Mouse (Mus musculus) kidney, adult 11 months (tissue): ENCODE data around the gene 4930432K21Rik.
A peak's percentile ranks its signal among the peaks of the same experiment; 100 is the strongest.

Source experiments
- DNase-seq: peaks from one replicate; pipeline ENCODE4 v3.0.0; 2022

The 4930432K21Rik gene

GRCm38 (mm10) chr8:84147769-84148530 lies at the start of gene 4930432K21Rik, which contains the start of gene Cc2d1a:
Gene 4930432K21Rik (plus strand): TSS chr8:84148025.
Gene Cc2d1a (minus strand): TSS chr8:84147936.
- peak; percentile 96 for DNase-seq

DNA sequence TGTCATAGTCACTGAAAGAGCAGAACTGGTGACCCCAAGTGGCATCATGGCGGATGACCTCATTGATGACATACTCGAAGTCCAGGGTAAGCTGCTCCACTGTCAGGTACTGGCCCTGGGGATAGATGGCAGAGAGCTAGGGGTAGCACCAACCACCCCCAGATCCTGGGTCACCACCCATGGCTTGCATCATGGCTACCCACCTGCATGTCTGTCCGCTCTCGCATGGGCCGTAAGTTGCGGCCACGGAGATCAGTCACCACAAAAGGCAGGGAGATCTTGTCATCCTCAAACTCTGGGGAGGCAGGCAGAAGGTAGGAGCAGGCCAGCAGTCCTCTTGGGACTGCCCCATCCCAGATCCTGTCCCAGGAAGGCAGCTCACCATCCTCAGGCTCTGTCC lies 49.4 kb upstream of the 4930432K21Rik start:
- no peak for DNase-seq

DNA sequence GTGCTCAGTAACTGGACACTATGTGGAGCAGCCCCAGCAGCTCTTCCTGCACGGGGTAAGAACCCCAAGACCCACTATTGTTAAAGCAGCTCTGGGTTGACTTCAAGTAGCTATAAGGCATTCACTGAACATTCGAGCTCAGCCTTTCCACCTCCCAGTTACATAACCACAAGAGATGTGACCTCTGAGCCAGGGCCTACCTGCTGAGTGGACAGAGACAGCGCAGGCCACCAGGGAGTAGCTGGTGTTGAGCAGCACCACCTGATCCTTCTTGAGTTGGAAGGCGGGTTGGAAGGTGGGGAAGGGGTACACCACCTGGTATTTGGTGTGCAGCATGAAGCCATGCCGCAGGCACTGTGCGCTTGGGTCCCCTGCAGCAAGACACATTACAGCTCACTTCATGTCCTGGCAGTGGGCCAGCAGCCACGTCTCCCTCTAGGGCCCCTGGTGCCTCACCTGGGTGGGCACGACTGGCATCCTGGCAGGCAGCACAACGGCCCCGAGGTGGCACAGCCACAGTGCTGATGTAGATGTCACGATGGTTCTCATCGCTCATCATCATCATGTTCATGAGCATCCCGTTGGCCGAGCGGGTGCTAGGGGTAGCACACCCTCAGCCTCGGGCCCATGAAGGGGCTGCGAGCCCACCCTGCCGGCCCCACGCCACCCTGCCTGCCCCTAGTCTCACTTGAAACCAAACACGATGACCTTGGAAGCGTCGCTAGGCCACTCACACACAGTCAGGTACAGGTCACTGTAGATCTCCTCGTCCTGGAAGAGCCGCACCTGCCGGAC lies 46.2 kb upstream of the 4930432K21Rik start:
- peak; percentile 66 for DNase-seq

DNA sequence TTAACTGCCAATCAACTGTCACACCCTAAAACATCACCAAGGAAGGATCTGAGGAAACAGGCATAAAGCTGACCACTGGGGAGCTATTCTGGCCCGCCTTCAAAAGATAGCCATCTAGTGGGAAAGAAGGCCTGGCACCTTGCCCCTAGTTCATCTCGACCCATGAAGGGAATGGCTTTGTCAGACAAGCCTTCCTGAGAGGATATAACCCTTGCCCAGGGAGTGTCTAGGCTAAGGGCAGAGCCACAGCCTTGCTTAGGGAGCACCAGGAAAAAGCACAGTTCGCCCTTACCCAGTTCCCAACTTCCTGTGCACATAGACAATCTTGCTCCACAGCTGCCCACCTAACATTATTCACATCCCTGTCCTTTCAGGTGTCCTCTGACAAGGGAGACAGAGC lies 44.2 kb upstream of the 4930432K21Rik start:
- peak; percentile 72 for DNase-seq

GRCm38 (mm10) chr8:84104221-84104620 lies 43.6 kb upstream of the 4930432K21Rik start:
- DNase-seq: peak; percentile 61

DNA sequence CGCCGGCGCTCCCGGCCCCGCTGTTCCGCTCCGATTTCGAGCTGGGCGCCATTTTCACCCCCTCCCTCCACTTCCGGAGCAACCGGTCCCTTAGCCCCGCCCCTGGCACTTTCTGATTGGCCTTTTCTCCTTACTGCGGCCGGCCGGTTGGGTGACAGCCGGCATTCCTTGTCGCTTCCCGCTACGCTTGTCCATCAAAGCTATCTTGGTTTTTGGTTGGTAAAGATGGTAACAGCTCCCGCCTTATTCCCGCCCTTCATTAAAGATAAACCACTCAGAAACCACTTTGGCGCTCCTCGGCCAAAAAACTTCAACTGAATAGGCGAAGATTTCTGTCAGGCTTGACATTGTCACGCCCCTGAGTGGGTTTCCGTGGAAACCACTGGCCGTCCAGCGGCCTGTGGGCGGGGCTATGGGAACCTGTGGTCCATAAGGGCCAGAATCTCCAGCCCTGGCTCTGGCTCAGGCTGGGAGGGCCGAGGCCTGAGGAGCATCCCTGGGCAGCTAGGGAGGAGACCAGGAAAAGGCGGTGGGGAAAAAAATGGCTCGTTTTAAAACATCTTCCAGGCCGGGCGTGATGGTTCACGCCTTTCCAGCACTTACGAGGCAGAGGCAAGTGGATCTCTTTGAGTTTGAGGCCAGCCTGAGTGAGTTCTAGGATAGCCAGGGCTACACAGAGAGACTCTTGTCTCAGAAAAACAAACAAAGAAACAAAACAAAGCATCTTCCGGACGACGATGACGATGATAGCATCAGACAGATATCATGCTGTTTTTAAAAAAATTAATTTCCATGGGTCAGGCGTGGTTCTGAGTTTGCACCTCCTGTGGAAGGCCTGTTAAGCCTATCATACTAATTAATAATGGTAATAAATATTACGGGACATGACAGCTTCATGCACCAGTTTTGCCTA lies 42.9 kb upstream of the 4930432K21Rik start, which contains the start of gene Dcaf15:
Dcaf15 (minus strand) TSS at position 72 of the 913 bp plus-strand sequence.
- peak; percentile 99 for DNase-seq

- no peak for DNase-seq
Observed at GRCm38 (mm10) chr8:84105676-84106075, 42.1 kb upstream of the 4930432K21Rik start.

GRCm38 (mm10) chr8:84106216-84107040 lies 41.4 kb upstream of the 4930432K21Rik start:
- no peak for DNase-seq

DNA sequence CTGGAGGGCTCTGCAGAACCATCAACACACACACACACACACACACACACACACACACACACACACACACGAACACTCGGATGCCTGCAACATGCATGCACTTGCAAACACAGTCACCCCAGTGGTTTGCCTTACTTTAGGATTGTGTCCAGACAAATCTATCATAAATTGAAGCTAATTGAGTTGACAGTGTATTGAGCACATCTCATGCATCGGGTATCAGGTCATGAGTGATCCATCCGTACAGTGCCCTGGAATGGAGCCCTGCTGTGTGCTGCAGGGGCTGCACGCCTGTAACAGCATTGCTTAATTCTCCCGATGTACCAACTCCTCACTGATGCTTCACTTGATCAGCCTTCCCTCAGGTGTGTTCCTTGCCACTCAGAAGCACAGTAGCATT lies 32.2 kb upstream of the 4930432K21Rik start:
- DNase-seq: no peak

GRCm38 (mm10) chr8:84122151-84122550 lies 25.7 kb upstream of the 4930432K21Rik start:
- DNase-seq: no peak

DNA sequence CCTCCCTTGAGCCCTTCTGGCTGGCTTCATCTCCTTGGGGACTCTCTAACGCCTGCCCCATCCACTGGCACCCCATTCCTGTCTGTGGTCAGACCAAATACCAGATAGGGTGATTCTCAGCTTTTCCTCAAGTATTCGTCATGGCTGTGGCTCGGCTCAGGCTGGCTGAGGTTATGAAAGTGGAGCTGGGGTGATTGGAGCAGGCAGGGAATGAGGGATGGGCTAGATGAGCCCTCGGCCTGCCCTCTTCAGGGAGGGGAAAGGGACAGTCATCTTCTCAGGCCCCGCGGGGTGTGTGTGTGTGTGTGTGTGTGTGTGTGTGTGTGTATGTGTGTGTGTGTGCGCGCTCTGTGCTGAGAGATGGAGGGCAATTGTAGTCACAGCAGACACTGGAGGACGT lies 22.2 kb upstream of the 4930432K21Rik start, which contains the start of gene Podnl1:
Podnl1 (plus strand) TSS at position 334 of the 400 bp plus-strand sequence.
- DNase-seq: no peak

GRCm38 (mm10) chr8:84126742-84127141 lies 21.1 kb upstream of the 4930432K21Rik start:
- no peak for DNase-seq

DNA sequence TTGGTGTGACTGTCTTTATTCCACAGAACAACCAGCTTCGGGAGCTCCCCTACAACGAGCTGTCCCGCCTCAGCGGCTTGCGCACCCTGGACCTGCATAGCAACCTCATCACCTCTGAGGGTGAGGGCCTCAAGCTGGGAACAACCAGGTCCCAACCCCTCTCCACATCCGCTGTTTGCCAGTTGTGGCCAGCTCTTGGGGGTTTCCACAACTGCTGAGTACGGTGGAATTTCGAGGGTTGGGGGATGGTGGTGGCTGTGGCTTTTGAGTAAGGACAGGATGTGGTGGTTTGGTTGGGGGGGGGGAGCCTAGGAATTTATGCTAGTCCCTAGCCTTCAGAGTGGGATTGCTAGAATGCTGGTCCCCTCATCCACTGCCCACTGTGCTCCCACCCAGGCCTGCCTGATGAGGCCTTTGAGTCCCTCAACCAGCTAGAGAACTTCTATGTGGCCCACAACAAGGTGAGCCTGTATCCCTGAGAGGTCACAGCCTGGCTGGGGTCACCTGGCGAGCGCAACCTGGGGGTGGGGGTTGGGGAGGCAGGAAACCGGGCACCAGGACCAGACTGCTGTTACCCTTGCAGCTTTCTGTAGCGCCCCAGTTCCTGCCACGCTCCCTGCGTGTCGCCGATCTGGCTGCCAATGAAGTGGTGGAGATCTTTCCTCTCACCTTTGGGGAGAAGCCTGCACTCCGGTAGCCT lies 20.5 kb upstream of the 4930432K21Rik start:
- no peak for DNase-seq

DNA sequence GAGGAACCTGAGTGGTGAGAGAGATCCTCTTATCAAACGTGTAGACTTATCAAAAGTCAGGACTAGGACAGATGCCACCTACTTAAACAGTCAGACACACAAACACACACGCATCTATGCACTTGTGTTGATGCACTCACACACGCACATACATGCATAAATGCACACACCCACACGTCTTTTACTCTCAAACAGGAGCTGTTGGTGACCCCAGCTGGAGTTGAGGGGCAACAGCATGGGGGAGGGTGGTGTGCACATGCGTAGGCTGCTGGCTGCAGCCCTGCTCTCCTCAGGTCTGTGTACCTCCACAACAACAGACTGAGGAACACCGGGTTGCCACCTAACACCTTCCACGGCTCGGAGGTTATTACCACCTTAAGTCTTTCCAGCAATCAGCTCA lies 19.5 kb upstream of the 4930432K21Rik start:
- no peak for DNase-seq

DNA sequence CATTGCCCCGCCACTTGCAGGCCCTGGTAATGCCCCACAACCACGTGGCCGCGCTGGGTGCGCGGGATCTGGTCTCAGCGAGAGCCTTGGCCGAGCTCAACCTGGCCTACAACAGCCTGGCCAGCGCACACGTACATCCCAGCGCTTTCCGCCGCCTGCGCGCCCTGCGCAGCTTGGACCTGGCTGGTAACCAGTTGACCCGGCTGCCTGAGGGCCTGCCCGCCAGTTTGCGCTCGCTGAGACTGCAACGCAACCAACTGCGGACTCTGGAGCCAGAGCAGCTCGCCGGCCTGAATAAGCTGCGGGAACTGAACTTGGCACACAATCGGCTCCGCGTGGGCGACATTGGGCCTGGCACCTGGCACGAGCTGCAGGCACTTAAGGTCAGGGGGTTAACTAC lies 17.0 kb upstream of the 4930432K21Rik start:
- peak; percentile 64 for DNase-seq

DNA sequence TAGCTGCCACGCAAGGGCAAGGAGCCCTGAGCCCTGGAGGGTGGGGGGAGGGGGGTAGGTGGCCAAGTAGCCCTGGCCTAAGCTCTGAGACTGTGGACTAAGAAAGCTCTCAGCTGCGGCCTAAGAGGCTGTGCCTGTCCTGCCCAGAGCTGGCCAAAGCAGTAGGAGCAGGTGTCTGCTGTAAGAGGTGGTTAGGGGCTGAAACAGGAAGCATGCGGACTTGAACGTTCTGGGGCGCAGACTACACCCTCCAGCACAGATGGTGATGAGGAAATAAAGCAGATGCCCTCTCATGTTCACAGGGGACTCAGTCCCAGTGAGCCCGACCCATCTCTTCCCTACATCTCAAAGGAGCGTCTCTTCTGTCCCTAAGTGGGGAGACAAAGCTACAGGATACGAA lies 15.6 kb upstream of the 4930432K21Rik start:
- DNase-seq: no peak

DNA sequence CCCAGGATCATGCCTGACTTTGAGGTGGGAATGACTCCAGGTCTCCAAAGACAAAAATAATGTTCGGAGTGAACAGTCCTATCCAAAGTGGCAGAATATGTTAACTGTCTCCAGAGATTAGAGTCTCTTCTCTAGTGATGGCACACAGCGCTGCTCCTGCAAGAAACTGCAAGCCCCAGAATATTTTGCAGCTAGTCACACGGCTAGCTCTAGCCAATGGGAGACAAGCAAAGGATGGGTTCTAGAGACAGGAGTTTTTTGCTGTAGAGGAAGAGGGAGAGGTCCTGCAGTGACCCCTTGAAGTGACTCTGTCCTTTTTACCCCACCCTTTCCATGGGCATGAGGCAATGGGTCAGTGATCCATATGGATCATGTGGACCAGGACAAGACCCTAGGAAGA lies 10.0 kb upstream of the 4930432K21Rik start:
- no peak for DNase-seq

DNA sequence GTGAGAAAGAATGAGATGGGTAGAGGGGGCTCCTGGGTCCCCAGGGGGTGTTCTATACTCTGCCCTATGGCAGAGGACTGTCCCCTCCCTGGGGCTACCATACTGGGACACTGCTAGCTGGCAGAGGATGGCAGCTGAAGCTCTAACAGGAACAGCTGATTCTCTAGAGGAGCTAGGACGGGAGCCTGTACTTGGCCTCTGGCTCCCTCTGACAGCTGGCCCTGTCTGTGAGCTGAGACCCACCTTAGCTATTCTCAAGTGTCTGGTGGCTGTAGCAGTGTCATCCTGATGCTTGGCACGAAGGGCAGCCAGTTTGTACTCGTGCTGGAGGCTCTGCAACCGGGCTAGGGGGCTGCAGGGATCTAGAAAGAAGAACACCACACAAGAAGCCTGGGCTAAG lies 7.0 kb upstream of the 4930432K21Rik start:
- no peak for DNase-seq

DNA sequence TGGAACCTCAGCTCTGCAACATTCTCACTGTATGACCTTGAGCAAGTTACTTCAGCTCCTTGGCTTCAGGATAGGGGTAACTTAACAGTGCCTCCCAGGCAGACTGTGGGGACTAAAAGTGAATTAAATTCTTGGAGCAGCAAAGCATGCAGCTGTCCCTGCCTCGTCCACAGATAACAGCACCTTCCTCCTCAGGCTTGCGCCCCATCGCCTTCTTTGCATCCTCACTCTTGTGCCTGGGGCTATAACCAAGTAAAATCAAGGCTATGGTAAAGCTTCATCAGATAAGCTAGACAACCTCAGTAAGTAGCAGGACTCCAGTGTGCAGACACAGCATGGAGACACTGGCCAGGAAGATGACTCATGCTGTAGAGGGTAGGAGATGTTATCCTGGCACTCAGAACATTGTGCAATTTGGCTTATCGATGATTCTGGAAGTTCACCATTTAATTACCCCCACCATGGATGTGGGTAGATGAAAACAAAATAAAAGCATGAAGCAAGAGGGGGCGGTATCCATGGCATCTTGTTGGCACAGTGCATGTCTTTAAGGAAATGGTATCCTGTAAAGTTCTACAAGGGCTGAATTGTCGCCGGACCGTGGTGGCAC lies 3.1 kb upstream of the 4930432K21Rik start:
- no peak for DNase-seq

DNA sequence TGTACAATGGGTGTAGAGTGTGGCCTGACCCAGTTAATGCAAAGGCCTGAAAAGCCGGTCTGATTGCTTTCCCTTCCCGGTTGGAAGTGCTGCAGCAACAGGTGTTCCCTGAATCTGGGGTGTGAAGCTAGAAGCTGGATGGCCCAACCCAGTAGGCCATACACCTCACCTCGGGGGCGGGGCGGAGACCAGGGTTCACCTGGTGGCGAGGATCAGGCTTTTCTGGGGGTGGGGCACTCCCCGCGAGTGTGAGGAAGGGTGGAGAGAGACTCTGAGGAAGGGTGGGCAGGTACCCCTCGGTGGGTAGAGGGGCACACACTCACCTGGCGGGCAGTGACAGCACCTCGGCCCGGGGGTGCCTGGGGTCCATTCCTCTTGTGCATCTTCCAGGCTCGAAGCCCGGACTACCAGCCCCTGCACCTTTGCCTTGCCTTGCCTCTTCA lies 480 bp upstream of the 4930432K21Rik start:
- no peak for DNase-seq

DNA sequence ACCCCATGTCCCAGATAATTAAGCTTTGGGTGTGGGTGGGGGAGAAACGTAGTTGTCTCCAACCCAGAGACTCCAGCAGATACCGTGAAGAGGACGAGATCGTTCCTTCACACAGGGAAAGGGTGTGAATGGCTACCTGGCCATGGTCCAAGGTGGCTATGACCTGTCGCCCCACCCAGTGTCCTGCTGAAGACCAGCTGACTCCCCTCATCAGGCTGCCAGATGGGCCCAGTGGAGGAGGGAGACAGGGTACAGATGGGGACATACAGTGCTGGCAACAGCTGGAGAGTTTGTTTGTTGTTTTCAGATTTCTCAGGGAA lies 666 bp downstream of the 4930432K21Rik start:
- DNase-seq: peak; percentile 23
